Mouse (Mus musculus) lung, postnatal 14 days (tissue): ENCODE results near the gene Tbxas1.

Experiments used
- DNase-seq: peaks from one replicate; pipeline ENCODE4 v3.0.0; 2021

The Tbxas1 gene

GRCm38 (mm10) chr6:38900073-38900472 lies 24.9 kb downstream of the Tbxas1 start:
- no peak for DNase-seq

- DNase-seq = no peak
Measured at GRCm38 (mm10) chr6:38900479-38901126, 25.4 kb downstream of the Tbxas1 start.

- DNase-seq = no peak
Measured at GRCm38 (mm10) chr6:38901152-38901551, 25.9 kb downstream of the Tbxas1 start.

- no peak for DNase-seq
Measured at GRCm38 (mm10) chr6:38901636-38902035, 26.4 kb downstream of the Tbxas1 start.

- no peak for DNase-seq
Measured at GRCm38 (mm10) chr6:38902820-38903439, 27.7 kb downstream of the Tbxas1 start.

- no peak for DNase-seq
Measured at GRCm38 (mm10) chr6:38906005-38906404, 30.8 kb downstream of the Tbxas1 start.

- no peak for DNase-seq
Measured at GRCm38 (mm10) chr6:38908401-38908800, 33.2 kb downstream of the Tbxas1 start.

GRCm38 (mm10) chr6:38910828-38911559 lies 35.8 kb downstream of the Tbxas1 start:
- peak; percentile 75 for DNase-seq

- DNase-seq = no peak
Measured at GRCm38 (mm10) chr6:38912121-38912660, 37.0 kb downstream of the Tbxas1 start.

GRCm38 (mm10) chr6:38912845-38913244 lies 37.6 kb downstream of the Tbxas1 start:
- DNase-seq = no peak

GRCm38 (mm10) chr6:38913386-38914042 lies 38.3 kb downstream of the Tbxas1 start:
- no peak for DNase-seq

GRCm38 (mm10) chr6:38914181-38914580 lies 39.0 kb downstream of the Tbxas1 start:
- no peak for DNase-seq

- no peak for DNase-seq
Measured at GRCm38 (mm10) chr6:38915776-38916175, 40.6 kb downstream of the Tbxas1 start.

- no peak for DNase-seq
Measured at GRCm38 (mm10) chr6:38916571-38916970, 41.4 kb downstream of the Tbxas1 start.

- DNase-seq = no peak
Measured at GRCm38 (mm10) chr6:38917415-38917814, 42.2 kb downstream of the Tbxas1 start.

- no peak for DNase-seq
Measured at GRCm38 (mm10) chr6:38918728-38919127, 43.5 kb downstream of the Tbxas1 start.

GRCm38 (mm10) chr6:38919135-38919740 lies 44.0 kb downstream of the Tbxas1 start:
- no peak for DNase-seq

GRCm38 (mm10) chr6:38920141-38920540 lies 44.9 kb downstream of the Tbxas1 start:
- DNase-seq = no peak

GRCm38 (mm10) chr6:38921095-38921809 lies 46.0 kb downstream of the Tbxas1 start:
- DNase-seq = no peak

GRCm38 (mm10) chr6:38921810-38922116 lies 46.6 kb downstream of the Tbxas1 start:
- no peak for DNase-seq

GRCm38 (mm10) chr6:38922517-38922916 lies 47.3 kb downstream of the Tbxas1 start:
- no peak for DNase-seq

GRCm38 (mm10) chr6:38923450-38923849 lies 48.2 kb downstream of the Tbxas1 start:
- DNase-seq = no peak
